Mouse (Mus musculus): ENCODE measurements at regions not wholly inside any gene's neighbourhood (a gene's known extent, or its start where the extent isn't known, plus 50 kb on each side); places are given as distances from the start of the nearest gene placed in this dataset.

DNA sequence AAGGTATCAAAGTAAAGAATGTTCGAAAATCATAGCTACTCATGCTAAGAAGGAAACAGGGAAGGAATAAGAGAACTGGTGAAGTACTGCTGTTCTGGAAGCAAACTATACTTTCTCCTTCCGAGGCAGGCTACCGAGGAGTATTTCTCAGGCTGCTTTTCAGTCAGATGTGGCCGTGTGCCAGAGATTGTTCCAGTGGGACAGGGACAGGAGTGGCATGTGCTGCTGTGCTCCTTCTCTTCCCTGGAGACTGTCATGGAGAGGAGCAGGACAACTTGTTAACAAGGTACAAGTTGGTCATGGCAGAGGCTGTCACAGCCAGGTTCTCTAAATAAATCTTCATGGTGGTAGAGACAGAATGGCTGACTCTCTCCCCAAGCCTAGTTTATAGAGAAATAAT, 2914.1 kb upstream of the Gm7489 start:
- no peak for TF ChIP-seq CTCF (IDR thresholded peaks at IDR 0.05; ENCODE audit: low read depth, low read length)
- no peak for TF ChIP-seq POLR2A (IDR thresholded peaks at IDR 0.05; ENCODE audit: extremely low read depth, insufficient read depth, low read length)
